Mouse (Mus musculus) brain, embryonic 18.5 days (tissue): ENCODE results near the gene Tmem41b.
"Not testable (repeated sequence)": the region's sequence is repeated elsewhere in the genome, so short reads cannot be mapped to it uniquely, and the experiment has no call there.

ENCODE experiments used
- DNase-seq: peaks from one replicate; pipeline ENCODE4 v3.0.0-alpha.2; 2012; ENCODE audit warnings: low read depth, low spot score

Tmem41b gene

DNA sequence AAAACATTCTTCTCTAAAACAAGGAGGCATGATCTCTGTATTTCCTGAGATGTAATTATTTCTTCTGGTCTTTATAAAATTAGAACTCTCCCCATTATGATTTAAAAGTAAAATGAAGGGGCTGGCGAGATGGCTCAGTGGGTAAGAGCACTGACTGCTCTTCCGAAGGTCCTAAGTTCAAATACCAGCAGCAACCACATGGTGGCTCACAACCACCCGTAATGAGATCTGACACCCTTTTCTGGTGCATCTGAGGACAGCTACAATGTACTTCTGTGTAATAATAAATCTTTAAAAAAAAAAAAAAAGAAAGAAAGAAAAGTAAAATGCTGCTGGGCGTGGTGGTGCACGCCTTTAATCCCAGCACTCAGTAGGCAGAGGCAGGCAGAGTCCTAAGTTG, 9.6 kb downstream of the Tmem41b start:
- not testable (repeated sequence) for DNase-seq

DNA sequence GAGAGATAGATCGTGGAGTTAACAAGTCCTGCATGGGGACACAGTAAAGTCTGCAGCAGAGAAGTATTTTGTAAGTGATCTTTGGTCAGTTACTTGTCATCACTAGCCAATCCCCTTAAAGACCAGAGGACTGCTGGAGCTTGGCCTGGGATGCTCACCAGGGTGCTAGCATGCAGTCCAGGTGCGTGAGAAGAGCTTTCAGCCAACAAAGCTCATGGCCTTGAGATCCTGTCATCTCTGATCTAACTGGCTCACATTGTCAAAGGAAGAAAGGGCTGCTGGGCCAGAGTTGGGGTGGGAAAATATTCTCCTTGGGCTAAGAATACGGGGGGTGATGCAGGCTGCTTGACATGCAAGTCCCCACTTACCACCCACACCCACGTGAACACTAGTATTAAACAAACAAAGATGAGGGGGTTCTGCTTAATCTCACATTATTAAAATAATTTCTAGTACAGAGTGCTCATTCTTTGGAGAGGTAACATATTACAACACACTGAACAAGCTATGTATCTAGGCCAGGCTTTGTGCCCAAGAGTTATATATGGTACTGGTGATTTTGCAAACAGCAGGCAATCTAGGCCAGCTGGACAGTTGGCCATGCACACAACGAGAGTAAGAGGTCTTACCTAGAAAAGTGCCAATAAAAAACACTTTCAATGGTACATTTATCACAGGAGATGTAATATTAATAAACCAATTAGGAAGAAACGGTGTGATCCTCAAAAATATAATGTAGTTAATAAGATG, 10.6 kb downstream of the Tmem41b start:
- DNase-seq, result no peak

DNA sequence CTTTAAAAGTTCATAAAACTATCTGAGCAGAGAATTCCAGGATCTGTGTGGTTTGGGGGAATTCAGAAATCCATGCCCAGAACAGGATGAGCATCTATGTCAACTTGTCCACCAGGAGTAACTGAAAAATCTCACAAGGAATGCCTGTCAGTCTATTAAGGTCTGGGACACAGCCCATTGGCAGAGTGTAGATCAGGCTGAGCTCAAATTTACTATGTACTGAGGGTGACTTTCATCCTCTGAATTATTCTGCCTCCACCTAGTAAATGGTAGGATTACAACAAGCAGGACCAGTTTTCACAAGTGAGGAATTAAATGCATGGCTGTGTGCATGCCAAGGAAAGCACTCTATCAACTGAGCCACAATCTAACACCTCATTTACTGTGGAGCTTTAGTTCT, 17.2 kb downstream of the Tmem41b start:
- DNase-seq, result no peak

DNA sequence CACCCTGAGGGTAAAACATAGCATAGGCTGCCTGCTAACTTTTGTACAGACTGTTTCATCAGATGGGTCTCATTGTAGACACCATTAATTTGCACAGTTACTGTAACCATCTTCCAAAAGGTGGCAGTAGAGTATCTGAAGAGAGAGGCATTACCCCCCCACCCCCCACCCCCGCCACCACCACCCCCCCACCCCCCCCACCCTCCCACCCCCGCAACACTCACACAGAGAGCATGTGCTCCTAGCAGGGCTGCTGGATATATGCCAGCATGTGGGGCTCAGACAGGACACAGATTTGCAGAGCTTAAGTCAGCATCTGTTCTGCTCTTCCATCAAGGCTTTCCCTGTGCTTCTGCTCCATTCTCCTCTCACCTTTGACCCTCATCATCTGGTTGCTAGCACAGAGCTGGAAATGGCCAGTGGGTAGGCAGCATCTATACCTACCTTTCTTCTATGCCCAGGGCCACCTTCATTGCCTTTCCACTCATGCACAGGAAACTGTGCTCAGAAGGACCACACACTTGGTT, 17.7 kb downstream of the Tmem41b start:
- DNase-seq, result peak; percentile 37

DNA sequence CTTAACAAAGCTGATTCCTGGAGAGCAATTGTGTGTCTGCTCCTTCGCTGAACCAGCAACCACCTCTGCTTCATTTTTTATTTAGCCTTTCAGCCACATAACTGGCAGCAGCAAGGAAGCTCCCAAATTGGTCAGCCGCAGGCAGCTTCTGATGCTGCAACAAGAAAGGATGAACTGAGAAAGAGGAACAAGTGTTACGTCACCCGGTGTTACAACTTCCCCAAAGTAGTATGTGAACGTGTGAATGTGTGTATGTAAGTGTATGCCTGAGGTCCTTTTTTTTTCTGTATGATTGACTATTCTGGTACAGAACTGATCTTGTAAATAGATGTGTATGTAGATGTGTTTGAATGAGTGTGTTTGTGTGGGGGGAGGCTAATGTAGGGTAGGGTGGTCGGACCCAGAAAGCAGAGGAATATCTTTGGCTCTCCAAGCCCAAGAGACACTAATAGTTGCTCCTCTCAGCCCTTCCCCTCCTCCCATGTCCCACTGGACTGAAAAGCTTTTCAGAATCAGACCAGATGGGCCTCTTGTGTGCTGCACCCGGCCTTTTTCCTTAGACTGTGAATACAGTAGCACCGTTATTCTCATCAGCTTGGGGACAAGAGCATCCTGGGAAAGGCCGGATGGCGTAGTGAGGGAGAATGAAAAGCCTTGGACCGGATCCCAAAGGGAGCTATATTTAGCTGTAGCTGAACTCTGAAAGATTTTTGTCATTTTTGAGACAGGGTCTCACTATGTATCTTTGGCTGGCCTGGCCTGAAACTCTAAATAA, 18.7 kb downstream of the Tmem41b start:
- peak; percentile 46 for DNase-seq

DNA sequence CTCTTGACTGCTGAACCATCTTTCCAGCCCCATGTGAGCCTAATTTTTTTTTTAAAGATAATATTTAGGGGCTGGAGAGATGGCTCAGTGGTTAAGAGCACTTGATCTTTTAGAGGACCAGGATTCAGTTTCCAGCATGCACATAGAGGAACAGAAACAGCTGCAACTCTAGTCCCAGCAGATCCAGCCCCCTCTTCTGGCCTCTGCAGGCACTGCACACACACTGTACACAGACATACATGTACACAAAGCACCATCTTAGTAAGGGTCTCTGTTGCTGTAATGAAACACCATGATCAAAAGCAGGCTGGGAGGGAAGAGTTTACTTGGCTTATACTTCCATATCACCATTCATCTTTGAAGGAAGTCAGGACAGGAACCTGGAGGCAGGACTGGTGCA, 21.1 kb downstream of the Tmem41b start:
- DNase-seq, result no peak

DNA sequence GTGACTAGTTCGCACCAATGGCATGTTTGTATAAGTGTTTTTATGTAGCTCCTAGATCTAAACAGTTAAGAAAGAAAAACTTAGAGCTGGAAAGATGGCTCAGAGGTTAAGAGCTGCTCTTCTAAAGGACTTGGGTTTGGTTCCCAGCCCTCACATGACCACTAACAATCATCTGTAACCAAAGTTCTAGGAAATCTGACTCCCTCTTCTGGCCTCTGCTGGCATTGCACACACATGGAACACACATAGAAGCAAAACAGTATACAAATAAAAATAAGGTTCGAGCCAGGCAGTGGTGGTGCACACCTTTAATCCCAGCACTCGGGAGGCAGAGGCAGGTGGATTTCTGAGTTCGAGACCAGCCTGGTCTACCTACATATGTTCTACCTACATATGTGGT, 23.0 kb downstream of the Tmem41b start:
- no peak for DNase-seq

DNA sequence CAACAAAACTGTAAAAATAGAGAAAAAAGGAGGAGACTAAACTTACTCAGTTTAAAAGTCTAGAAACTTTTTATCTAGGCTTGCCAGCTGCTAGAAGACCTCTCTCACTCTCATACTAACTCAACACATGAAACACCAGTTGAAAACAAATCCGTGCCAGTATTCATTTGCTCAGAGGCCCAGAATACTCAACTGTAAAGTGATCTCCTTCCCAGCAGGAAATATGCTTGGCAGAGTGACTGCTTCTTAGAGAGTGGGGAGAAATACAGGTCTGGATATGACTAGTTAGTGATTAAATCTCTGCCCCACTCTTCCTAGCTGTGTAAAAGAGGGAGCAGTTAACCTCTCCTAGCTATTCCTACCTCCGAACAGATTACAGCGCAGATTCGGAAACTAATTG, 24.1 kb downstream of the Tmem41b start:
- no peak for DNase-seq

DNA sequence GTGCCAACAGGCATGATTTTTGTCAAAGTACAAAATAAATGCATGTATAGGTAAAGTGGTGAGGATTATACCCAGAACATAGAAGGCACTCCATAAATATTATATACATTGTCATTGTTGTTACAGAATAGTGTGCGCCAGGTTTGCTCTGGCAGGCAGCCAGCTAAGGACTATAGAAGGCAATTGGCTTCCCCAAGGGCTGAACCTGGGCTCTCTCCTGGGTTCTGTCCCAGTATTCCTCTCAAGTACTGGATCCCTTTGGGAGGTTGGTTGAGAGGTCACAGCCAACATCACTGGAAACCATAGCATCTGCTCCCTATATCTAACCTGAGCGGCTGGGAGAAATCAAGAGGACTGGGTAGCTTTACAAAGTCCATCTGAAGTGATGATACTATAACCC, 25.2 kb downstream of the Tmem41b start:
- no peak for DNase-seq

DNA sequence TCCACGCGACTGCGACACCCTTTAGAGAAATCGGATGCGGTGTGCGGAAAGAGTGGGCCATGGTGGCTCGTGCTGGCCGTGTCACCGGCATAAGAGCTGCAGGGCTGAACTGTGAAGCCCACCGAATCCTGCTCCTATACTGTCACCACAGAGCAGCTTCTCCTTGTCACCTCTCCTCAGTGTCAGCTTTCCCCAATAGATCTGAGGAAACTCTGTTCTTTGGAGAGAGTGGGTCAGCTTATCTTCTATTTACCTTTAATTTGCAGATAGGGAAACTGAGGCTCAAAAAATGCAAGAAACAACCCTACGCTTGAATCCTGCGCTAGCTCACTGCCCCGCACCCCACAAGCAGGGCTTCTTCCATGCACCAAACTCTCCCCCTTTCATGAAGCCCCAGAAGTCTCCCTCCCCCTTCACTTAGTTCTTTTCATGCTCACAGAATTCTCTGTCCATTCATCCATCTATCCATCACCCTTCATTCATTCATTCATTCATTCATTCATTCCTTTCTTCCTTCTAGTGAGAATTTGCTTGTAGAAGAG, 26.0 kb downstream of the Tmem41b start:
- no peak for DNase-seq

DNA sequence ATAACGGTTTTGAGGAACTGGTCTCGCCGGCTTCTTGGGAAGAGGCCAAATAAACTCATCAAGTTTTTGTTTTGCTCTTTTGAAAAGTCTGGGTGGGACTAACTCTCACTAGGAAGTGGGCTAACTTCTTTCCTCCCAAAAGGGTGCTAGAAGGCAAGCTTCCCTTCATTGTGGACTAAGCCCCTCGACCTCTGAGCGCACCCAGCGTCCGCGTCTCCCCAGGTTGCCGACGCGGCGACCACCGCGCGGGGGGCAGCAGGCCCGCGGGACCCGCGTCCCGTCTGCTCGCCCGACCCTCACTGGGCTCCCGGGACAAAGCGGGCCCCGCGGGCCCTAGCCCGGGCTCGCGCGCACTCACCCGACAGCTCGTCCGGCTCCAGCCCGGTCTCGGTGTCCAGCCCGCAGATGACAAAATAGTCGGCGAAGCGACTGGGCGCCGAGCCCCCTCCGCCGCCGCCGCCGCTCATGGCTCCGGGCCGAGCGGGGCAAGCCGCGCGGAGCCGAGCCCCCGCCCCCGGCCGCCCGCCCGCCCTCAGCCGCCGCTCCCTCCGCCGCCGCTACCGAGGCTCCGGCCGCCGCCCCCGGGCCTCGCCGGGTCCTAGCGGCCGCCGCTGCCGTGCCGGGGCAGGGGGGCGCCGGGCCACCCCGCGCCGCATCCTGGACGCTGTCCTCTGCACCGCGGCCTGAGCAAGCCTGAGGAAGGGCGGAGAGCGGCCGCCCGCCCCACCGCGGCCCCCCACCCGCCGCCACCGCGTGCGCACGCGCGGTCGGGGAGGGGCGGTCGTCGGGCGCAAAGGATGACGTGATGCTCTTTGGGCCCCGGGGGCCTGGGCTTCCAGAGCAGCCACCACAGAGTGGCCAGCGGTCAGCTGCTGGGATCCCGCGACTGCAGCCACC, 26.8 kb downstream of the Tmem41b start, which contains the start of gene Dennd5a:
Gene Dennd5a (minus strand): TSS at position 755 of the 897 bp plus-strand sequence.
- peak; percentile 55 for DNase-seq

DNA sequence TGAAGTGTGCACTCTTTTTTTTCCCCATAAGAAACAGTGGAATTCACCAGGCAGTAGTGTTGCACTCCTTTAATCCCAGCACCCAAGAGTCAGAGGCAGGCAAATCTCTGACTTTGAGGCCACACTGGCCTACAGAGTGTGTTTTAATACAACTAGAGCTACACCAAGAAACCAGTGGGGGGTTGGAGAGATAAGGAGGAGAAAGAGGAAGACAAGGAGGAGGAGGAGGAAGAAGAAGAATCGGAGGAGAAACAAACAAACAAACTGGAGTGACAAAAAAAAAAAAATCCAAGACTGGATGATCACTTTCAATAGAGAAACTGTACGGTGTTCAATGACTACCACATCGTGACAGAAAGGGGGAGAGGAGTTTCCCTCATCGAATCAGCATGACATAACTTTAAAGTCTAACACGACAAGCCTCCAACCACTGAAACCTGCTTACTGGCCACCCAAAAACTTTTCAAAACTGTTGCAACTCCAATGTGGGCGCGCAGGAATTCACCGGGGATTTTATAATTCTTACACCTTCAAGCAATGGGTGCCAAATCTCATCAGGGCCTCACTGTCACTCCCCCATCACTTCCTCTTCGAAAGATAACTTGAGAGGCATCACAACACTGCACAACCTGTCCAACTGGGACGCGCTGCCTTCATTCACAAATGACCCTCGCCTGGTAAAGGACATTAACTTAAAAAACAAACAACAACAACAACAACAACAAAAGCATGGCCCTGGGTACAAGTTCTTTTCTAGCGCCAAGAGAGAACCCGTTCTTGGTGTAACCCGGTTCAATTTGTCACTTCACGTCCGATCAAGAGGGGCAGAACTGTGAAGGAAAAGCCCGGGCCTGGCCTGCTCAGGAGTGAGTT, 27.6 kb downstream of the Tmem41b start:
- DNase-seq, result no peak

DNA sequence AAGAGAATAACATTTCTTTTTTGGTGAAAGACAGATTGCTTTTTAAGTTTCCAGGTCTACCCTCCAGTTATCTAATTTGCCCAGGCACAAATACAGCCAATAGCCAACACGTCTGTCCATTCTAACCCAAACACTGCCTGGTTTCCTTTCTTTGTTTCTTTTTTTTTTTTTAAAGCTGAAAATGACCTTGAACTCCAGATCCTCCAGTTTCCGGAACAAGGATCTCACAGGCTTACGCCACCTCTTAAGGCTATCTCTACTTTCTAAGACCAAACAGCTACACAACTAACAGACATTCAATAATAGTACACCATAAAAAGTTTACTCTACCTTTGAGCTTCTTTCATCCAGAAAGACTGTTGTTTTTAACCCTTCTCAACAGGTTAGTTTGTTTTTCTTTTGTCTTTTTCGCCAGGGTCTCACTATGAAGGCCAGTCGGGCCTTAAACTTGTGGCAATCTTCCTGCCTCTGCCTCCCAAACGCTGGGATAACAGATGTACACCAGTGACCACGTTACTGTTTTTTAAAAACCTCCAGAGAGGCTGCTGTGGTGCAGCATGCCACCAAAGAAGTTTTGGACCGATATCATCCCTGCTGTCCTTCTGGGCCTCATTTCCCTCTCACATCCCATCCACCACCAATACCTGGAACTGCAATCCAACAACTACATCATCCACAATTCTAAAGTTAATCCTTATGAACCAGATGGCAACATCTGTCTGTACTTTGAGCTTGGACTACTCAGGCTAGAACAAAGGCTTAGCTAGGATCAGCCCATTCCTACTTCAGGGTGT, 28.5 kb downstream of the Tmem41b start:
- no peak for DNase-seq

DNA sequence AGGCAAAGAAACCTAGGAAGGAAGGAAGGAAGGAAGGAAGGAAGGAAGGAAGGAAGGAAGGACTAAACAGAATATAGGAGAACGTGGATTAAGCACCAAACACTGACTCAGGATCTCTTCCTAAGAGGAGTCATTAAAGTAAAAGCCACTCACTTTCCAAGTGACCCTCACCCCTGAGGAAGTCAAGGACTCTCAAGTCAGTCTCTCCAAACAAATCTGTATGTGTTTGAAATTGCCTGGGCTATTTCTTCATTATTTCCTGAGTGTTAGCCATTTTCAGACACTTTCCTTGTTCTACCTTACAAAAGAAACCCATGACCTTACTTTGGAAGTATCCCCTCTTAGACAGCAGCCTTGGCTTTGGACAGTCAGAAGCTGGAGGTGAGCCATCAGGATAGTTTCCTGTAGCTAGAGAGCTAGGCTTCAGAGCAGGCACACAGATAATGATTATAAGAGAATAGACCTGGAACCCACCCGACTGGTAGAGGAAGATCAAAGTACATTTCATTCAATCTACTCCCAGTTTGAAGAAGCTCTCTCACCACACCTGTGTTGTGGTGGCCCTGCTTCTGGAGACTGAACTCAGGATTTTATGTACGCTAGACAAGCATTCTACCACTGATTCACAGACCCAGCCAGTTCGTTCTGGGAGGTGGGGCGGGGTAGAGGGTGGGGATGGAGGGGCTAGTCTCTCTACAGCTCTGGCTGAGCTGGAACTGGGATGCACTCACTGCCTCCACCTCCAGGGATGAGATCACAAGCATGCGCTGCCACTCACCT, 31.9 kb downstream of the Tmem41b start:
- no peak for DNase-seq

DNA sequence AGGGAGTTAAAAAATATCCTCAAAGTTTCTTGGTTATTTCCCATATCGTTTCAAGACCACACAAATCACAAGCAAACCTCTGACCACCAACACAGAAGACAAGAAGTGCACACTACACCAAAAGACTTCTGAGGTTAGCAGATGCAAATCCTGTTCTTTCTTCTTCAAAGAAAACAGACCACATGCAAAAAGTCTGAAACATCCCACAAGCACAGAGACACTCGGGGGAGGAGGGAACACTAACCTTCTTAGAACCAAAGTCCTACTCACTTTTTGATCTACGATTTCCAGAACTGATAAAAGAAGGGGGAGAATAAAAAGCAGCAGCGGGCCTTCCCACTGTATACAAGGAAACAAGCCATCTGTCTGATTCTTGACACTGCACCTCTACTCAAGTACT, 35.4 kb downstream of the Tmem41b start:
- no peak for DNase-seq

DNA sequence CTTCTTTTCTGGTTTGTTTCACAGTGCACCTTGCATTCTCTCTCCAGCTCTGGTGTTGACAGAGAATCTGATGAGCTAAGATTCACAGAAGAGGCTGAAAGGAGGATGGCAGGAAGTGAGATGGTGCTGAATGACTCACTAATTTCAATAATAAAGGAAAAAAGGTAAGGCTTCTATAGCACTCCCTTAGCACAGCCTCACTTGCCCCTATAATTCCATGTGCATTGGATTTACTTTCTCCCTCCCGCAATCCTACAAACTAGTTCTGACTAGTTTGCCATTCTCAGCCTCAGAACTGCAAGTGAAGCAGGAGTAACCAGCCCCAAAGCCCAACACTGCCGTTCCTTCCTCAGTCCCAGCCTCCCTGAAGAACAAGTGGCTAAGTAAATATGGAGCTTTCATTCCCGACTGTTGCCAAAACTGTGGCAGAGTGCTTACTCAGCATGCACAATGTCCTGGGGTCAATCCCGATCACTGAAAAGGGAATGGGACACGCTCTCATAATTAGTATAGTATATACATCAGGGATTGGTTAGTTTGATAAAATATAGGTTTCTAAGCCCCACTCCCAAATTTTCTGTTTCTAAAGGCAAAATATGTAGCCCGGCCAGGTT, 42.2 kb downstream of the Tmem41b start:
- DNase-seq, result no peak

DNA sequence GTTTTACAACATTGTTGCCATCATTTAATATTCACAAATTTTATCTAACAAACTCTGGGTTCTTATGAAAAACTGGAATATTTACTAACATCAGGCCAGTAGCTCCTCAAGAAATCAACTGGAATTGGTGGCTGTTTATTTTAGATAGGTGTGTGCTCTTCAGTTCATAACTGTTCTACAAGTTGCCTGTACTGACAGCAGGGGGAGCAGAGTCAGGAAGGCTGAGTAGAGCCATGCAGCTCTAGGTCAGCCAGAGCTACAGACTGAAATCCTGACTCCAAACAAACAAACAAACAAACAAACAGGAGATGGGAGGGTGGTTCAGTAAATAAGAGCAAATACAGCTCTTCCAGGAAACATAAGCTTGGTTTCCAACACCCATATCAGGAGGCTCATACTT, 57.1 kb downstream of the Tmem41b start:
- no peak for DNase-seq

DNA sequence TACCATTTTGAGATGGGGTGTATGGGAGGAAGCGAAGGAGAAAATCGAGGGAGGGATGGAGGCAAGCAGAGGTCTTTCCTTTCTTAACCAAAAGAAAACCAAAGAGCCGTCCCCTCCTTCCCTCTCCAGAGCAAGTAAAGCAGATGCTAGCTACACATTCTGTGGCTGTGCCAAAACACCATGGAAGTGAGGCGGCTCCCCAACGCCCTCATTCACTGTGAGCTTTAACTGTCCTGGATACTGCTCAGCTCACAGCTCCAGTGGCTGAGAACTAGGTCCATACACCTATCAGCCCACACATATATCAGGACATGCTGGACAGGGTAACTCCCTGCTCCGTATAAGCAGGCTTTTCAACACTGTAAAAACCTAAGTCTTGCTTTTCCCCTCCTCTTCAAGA, 58.4 kb downstream of the Tmem41b start:
- no peak for DNase-seq

DNA sequence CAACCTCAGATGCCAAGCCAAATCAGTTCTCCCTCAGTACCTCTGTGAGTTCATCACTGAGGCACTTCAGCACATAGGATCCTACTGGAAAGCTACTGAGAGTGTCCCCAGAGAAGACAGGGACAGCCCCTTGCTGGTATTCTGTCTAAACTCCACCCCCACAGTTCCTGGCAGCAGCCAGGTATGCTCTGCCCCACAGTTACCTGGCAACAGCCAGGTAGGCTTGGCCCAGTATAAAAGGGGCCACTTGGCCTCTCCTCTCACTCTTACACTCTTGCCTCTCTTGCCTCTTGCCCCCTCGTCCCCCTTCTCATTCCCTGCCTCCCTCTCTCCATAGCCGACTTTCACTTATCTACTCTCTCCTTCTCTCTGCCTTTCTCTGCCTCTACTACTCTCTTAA, 61.8 kb downstream of the Tmem41b start:
- no peak for DNase-seq
